ENCODE assay signal across 15 mouse cellular contexts in the genomic region with DNA sequence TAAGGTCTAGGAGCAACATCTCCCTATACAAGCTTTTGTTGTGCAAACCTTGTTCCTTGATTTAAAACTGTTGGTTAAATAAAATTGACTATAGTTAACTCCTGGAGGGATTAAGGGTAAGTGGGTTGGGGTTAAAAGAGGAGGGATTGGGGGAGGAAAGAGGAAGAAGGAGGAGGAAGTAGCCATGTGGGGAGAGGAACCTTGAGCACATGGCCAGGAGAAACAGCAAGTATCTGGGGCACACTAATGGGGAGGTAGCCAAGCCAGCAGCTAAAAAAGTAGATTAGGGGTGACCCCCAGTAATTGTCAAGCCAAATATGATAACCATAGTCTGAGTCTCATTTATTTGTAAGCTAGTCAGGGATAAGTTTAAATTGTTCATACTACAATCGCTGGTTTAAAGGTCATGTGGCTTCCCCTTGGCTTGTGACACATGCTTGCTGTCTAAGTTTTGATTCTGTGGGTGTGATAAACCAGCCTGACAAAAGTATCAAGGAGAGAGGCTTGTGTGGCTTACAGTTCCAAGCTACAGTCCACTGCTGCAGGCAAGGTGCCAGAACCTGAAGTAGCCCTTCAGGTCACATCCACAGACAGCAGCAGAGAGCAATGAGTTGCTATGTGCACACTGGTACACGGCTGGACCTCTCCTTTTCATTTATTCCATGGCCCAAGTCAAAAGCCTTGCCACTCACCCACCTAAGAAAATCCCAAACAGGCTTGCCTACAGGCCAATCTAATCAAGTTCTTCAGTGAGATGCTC.
DNase-seq lines count a peak whose midpoint lies in the region; ATAC-seq and TF ChIP-seq lines count a peak whose summit lies in the region.
"Had no signal": no experiment of that assay in that cellular context is flagged by ENCODE, and none has a peak within 500 bp of the region (broad histone marks: within the 10 kb centered on the region; RNA-seq: fewer than 3 reads in every experiment).

No protein-coding gene starts in this region.

- no peak overlapping the region for H3K27ac ChIP-seq in kidney, postnatal 0 days
- no peak overlapping the region for H3K27ac ChIP-seq in kidney, embryonic 16.5 days (ENCODE audit: low read length)
- H3K27ac ChIP-seq: embryonic facial prominence, embryonic 13.5 days; heart, embryonic 13.5 days; neural tube, embryonic 12.5 days had no signal

- intact Hi-C loops in left cerebral cortex, postnatal 25 days (cut with DNase I): no loop called here

- no peaks in the 10 kb centered on the region for H3K4me1 ChIP-seq in kidney, postnatal 0 days (replicated peaks; ENCODE audit: insufficient read depth, low read length)
- no peaks in the 10 kb centered on the region for H3K4me1 ChIP-seq in kidney, embryonic 16.5 days (ENCODE audit: insufficient read depth, low read length)
- H3K4me1 ChIP-seq: embryonic facial prominence, embryonic 13.5 days; neural tube, embryonic 12.5 days had no signal

- H3K4me3 ChIP-seq in kidney, postnatal 0 days (replicated peaks; ENCODE audit: low read depth, low read length): no peak overlapping the region
- H3K4me3 ChIP-seq in kidney, embryonic 16.5 days (ENCODE audit: low read length): no peak overlapping the region
- H3K4me3 ChIP-seq: embryonic facial prominence, embryonic 13.5 days; heart, embryonic 13.5 days; neural tube, embryonic 12.5 days had no signal

- H3K36me3 ChIP-seq in kidney, postnatal 0 days (ENCODE audit: insufficient read depth, low read length): no peaks in the 10 kb centered on the region
- no peaks in the 10 kb centered on the region for H3K36me3 ChIP-seq in kidney, embryonic 16.5 days (ENCODE audit: insufficient read depth, low read length)
- H3K36me3 ChIP-seq: embryonic facial prominence, embryonic 13.5 days; heart, embryonic 13.5 days; neural tube, embryonic 12.5 days had no signal

- no peak for ATAC-seq in kidney, postnatal 0 days (replicated peaks; ENCODE audit: low FRiP score, low read depth)
- ATAC-seq in kidney, embryonic 16.5 days (ENCODE audit: low FRiP score, low TSS enrichment): no peak
- ATAC-seq in granulocyte monocyte progenitor cell, adult 5-6 weeks (replicated peaks; ENCODE audit: poor library complexity, severe bottlenecking): peak; percentile 63
- ATAC-seq: intestine, embryonic 16.5 days had no signal

- H3K27me3 ChIP-seq in kidney, postnatal 0 days (ENCODE audit: insufficient read depth, low read length): no peaks in the 10 kb centered on the region
- no peaks in the 10 kb centered on the region for H3K27me3 ChIP-seq in kidney, embryonic 16.5 days (ENCODE audit: insufficient read depth, low read length)
- H3K27me3 ChIP-seq: embryonic facial prominence, embryonic 13.5 days; heart, embryonic 13.5 days; neural tube, embryonic 12.5 days had no signal

- H3K9ac ChIP-seq in kidney, postnatal 0 days (ENCODE audit: low read depth, low read length): no peak overlapping the region
- H3K9ac ChIP-seq in kidney, embryonic 16.5 days (replicated peaks; ENCODE audit: low read length): no peak overlapping the region
- H3K9ac ChIP-seq: embryonic facial prominence, embryonic 13.5 days; heart, embryonic 13.5 days; neural tube, embryonic 12.5 days had no signal

- 60% methylated on average over 2 of the region's 2 CpGs for WGBS in kidney, postnatal 0 days
- 59% methylated on average over 2 of the region's 2 CpGs for WGBS in kidney, embryonic 16.5 days

- no peak for TF ChIP-seq CTCF in kidney, postnatal 0 days (IDR thresholded peaks at IDR 0.05; ENCODE audit: low read depth)

- no peak overlapping the region for H3K4me2 ChIP-seq in kidney, postnatal 0 days (ENCODE audit: low read length)
- H3K4me2 ChIP-seq in kidney, embryonic 16.5 days (replicated peaks; ENCODE audit: low read depth, low read length): no peak overlapping the region
- H3K4me2 ChIP-seq: embryonic facial prominence, embryonic 13.5 days; heart, embryonic 13.5 days; liver, embryonic 11.5 days; neural tube, embryonic 12.5 days had no signal

- peaks cover 37% of the 10 kb centered on the region for H3K9me3 ChIP-seq in kidney, postnatal 0 days (replicated peaks; ENCODE audit: low read length)
- peaks cover 80% of the 10 kb centered on the region for H3K9me3 ChIP-seq in kidney, embryonic 16.5 days (ENCODE audit: low read length)

- peak; percentile 45 for DNase-seq in adrenal gland, postnatal 14 days
- no peak for DNase-seq in adrenal gland, adult 2 months
- DNase-seq in kidney, postnatal 0 days (ENCODE audit: low spot score): peak; percentile 8
- peak; percentile 32 for DNase-seq in 3T3-L1 (ENCODE audit: low read depth, low spot score)
- no peak for DNase-seq in left cerebral cortex, postnatal 25 days (ENCODE audit: low spot score in 2 of 2)
- DNase-seq in spleen, adult 12 weeks (ENCODE audit: low spot score): no peak
- DNase-seq: cerebellum, adult 9-10 months; layer of hippocampus, postnatal 36 days had no signal

Comparison
In these comparisons a context has a peak if more than half of its experiments do, and no peak if none do; other contexts are left out.
1. DNase-seq: peak in adrenal gland, postnatal 14 days (single experiment), kidney, postnatal 0 days (single experiment) and 3T3-L1 (single experiment); none in adrenal gland, adult 2 months (single experiment), left cerebral cortex, postnatal 25 days (0 of 2) and spleen, adult 12 weeks (single experiment).